Mouse (Mus musculus) lung, postnatal 0 days (tissue): ENCODE results near the gene Pomt1.

ENCODE experiments used
- CTCF ChIP-seq: IDR thresholded peaks from 2 replicates; pipeline ENCODE4 v1.5.1; 2016; ENCODE audit warnings: antibody characterized with exemption, mild to moderate bottlenecking
- EP300 ChIP-seq: IDR thresholded peaks from 2 replicates; pipeline ENCODE4 v1.6.1; 2016; ENCODE audit warnings: antibody characterized with exemption, mild to moderate bottlenecking, control low read depth

GRCm38 (mm10) chr2:32203853-32204252 lies 32.5 kb upstream of the Pomt1 start:
- TF ChIP-seq CTCF (no peak), EP300 (no peak)
